Mouse (Mus musculus) testis, adult 2 months (tissue): ENCODE measurements around the gene Taldo1. TPM values are rescaled to one million over a fixed set of nuclear protein-coding genes. Genes with fewer than 3 reads are reported as not detected.
"Not testable (repeated sequence)": the region's sequence is repeated elsewhere in the genome, so short reads cannot be mapped to it uniquely, and the experiment has no call there.

Experiments used
- H3K27ac ChIP-seq: fragments of 200-500 bp; 2 replicates; pipeline ENCODE4 v1.5.1; 2012; ENCODE audit warnings: low read depth, low read length; ENCODE audit not compliant: control insufficient read depth, insufficient read depth
- H3K27me3 ChIP-seq: fragments of 200-500 bp; 2 replicates; pipeline ENCODE4 v1.6.1; 2012; ENCODE audit warnings: mild to moderate bottlenecking, low read length, moderate library complexity; ENCODE audit not compliant: control insufficient read depth, insufficient read depth
- H3K36me3 ChIP-seq: fragments of 200-500 bp; 2 replicates; pipeline ENCODE4 v1.6.1; 2012; ENCODE audit warnings: mild to moderate bottlenecking, low read length; ENCODE audit not compliant: control insufficient read depth, insufficient read depth
- H3K4me1 ChIP-seq: fragments of 200-500 bp; 2 replicates; pipeline ENCODE4 v1.6.1; 2012; ENCODE audit warnings: low read length; ENCODE audit not compliant: control insufficient read depth, insufficient read depth
- H3K4me3 ChIP-seq: fragments of 200-500 bp; 2 replicates; pipeline ENCODE4 v1.5.1; 2012; ENCODE audit warnings: low read depth, mild to moderate bottlenecking, low read length, moderate library complexity, mixed read lengths; ENCODE audit not compliant: control insufficient read depth
- CTCF ChIP-seq: fragments of 200-500 bp; IDR thresholded peaks from 2 replicates; pipeline ENCODE4 v1.5.1; 2012; ENCODE audit warnings: low read depth, mild to moderate bottlenecking, inconsistent platforms, low read length, moderate library complexity; ENCODE audit not compliant: control insufficient read depth, insufficient read depth, insufficient replicate concordance
- POLR2A ChIP-seq: fragments of 200-500 bp; IDR thresholded peaks from 2 replicates; pipeline ENCODE4 v1.6.1; 2012; ENCODE audit warnings: low read depth, mild to moderate bottlenecking, inconsistent platforms, low read length, moderate library complexity; ENCODE audit not compliant: control insufficient read depth
- polyA plus RNA-seq: library from polyadenylated mRNA; depleted of rRNA; stranded (reverse); fragments of >200 nt; gene quantifications from 2 replicates; pipeline ENCODE4 v1.2.3, GENCODE M21; 2012

The Taldo1 gene
- polyA plus RNA-seq, 1 experiment: 26.0 TPM

GRCm38 (mm10) chr7:141439811-141440210 is 47.8 kb downstream of the Taldo1 start:
- Histone ChIP-seq H3K4me1 (peaks cover 12% of the 10 kb centered on the region), H3K36me3 (no peaks in the 10 kb centered on the region), H3K27ac (no peak overlapping the region), H3K27me3 (no peaks in the 10 kb centered on the region), H3K4me3 (no peak overlapping the region)
- TF ChIP-seq POLR2A: no peak
- no peak for TF ChIP-seq CTCF

GRCm38 (mm10) chr7:141440613-141441012 is 48.6 kb downstream of the Taldo1 start:
- Histone ChIP-seq H3K4me1 (peaks cover 12% of the 10 kb centered on the region), H3K27me3 (no peaks in the 10 kb centered on the region), H3K4me3 (no peak overlapping the region), H3K27ac (no peak overlapping the region), H3K36me3 (no peaks in the 10 kb centered on the region)
- TF ChIP-seq CTCF: peak; percentile 50; the same call in 1 of the 2 replicates
- TF ChIP-seq POLR2A: no peak

GRCm38 (mm10) chr7:141441460-141441859 is 49.5 kb downstream of the Taldo1 start:
- Histone ChIP-seq H3K4me1 (peaks cover 12% of the 10 kb centered on the region), H3K36me3 (no peaks in the 10 kb centered on the region), H3K27ac (no peak overlapping the region), H3K27me3 (no peaks in the 10 kb centered on the region), H3K4me3 (no peak overlapping the region)
- TF ChIP-seq CTCF (no peak), POLR2A (no peak)

GRCm38 (mm10) chr7:141442199-141442598 is 50.2 kb downstream of the Taldo1 start:
- H3K27ac ChIP-seq: no peak overlapping the region
- H3K4me3 ChIP-seq: no peak overlapping the region
- no peaks in the 10 kb centered on the region for H3K36me3 ChIP-seq
- no peaks in the 10 kb centered on the region for H3K27me3 ChIP-seq
- TF ChIP-seq POLR2A (no peak), CTCF (no peak)
- H3K4me1 ChIP-seq: peaks cover 12% of the 10 kb centered on the region

- Histone ChIP-seq H3K4me1 (peaks cover 9% of the 10 kb centered on the region), H3K27ac (no peak overlapping the region), H3K36me3 (no peaks in the 10 kb centered on the region), H3K27me3 (no peaks in the 10 kb centered on the region), H3K4me3 (peak overlapping the region; percentile 44)
- no peak for TF ChIP-seq CTCF
- no peak for TF ChIP-seq POLR2A
These were observed 51.3 kb downstream of the Taldo1 start for GRCm38 (mm10) chr7:141443081-141443821.

GRCm38 (mm10) chr7:141443828-141444237 is 51.8 kb downstream of the Taldo1 start, which contains the start of gene Pidd1:
Gene Pidd1 (minus strand): TSS chr7:141444025.
- no peak within 1 kb of the TSS for H3K27ac ChIP-seq
- no peaks in the 10 kb centered on the region for H3K27me3 ChIP-seq
- H3K36me3 ChIP-seq: no peaks in the 10 kb centered on the region
- H3K4me3 ChIP-seq: peak within 1 kb of the TSS; percentile 44
- no peak for TF ChIP-seq POLR2A
- no peak for TF ChIP-seq CTCF
- H3K4me1 ChIP-seq: peaks cover 12% of the 10 kb centered on the region

GRCm38 (mm10) chr7:141446374-141446773 is 54.4 kb downstream of the Taldo1 start:
- H3K4me1 ChIP-seq: peaks cover 12% of the 10 kb centered on the region
- H3K27ac ChIP-seq, H3K36me3 ChIP-seq, H3K27me3 ChIP-seq, H3K4me3 ChIP-seq: not testable (repeated sequence)
